Mouse (Mus musculus) heart, embryonic 16.5 days (tissue): ENCODE results near the gene Plod1. TPM values are rescaled to one million over a fixed set of nuclear protein-coding genes. Genes with fewer than 3 reads are reported as not detected.

Source experiments
- ATAC-seq: fragments of 200-750 bp; cut with Nextera tagmentation; replicated peaks from 2 replicates; pipeline ENCODE4 v1.8.0; 2017; ENCODE audit warnings: moderate number of reproducible peaks; ENCODE audit not compliant: insufficient read depth, low FRiP score; ENCODE audit errors: extremely low read depth
- H3K27ac ChIP-seq: fragments of 300-500 bp; sonication (generic); 2 replicates; pipeline ENCODE4 v1.5.1; 2014; ENCODE audit warnings: mild to moderate bottlenecking, low read length, control low read depth, moderate library complexity
- H3K27me3 ChIP-seq: fragments of 300-500 bp; sonication (generic); 2 replicates; pipeline ENCODE4 v1.6.1; 2014; ENCODE audit warnings: low read length, mixed read lengths; ENCODE audit not compliant: control insufficient read depth, insufficient read depth
- H3K36me3 ChIP-seq: fragments of 300-500 bp; sonication (generic); 2 replicates; pipeline ENCODE4 v1.6.1; 2014; ENCODE audit not compliant: control insufficient read depth, insufficient read depth
- H3K4me1 ChIP-seq: fragments of 300-500 bp; sonication (generic); 2 replicates; pipeline ENCODE4 v1.6.1; 2014; ENCODE audit warnings: low read length, mixed read lengths; ENCODE audit not compliant: control insufficient read depth, insufficient read depth
- H3K4me2 ChIP-seq: fragments of 300-500 bp; sonication (generic); 2 replicates; pipeline ENCODE4 v1.6.1; 2014; ENCODE audit warnings: low read depth, mild to moderate bottlenecking, control low read depth, low read length
- H3K4me3 ChIP-seq: fragments of 300-500 bp; sonication (generic); 2 replicates; pipeline ENCODE4 v1.5.1; 2014; ENCODE audit warnings: mild to moderate bottlenecking, control low read depth, low read length
- H3K9ac ChIP-seq: fragments of 300-500 bp; sonication (generic); 2 replicates; pipeline ENCODE4 v1.6.1; 2014; ENCODE audit warnings: low read length, control low read depth
- H3K9me3 ChIP-seq: fragments of 300-500 bp; sonication (generic); replicated peaks from 2 replicates; pipeline ENCODE4 v1.6.1; 2016; ENCODE audit warnings: low read length; ENCODE audit not compliant: control insufficient read depth
- WGBS: fragments of 180-500 bp; shearing (Covaris S2); extraction: QIAGEN DNeasy Blood & Tissue Kit; methylation state at CpG from one replicate; pipeline ENCODE4 v1.1.7; 2014; 5-methylcytosine and 5-hydroxymethylcytosine counted together
- polyA plus RNA-seq: library from polyadenylated mRNA; unstranded; fragments of >200 nt; fragmentation: Nextera tagmentation; extraction: Ambion mirVana; gene quantifications from 2 replicates; pipeline ENCODE4 v1.2.1, GENCODE M21; 2015

Plod1 gene
- polyA plus RNA-seq, 1 experiment from 2014 or later, result 58.5 TPM

GRCm38 (mm10) chr4:147906230-147906629 is 30.3 kb downstream of the Plod1 start:
- 67% methylated on average over 5 of the region's 5 CpGs for WGBS
- no peak overlapping the region for H3K4me2 ChIP-seq
- H3K4me3 ChIP-seq, result no peak overlapping the region
- H3K27ac ChIP-seq, result no peak overlapping the region
- ATAC-seq, result no peak
- no peaks in the 10 kb centered on the region for H3K27me3 ChIP-seq
- peaks cover 24% of the 10 kb centered on the region for H3K4me1 ChIP-seq
- H3K9me3 ChIP-seq, result no peaks in the 10 kb centered on the region
- H3K9ac ChIP-seq, result no peak overlapping the region
- peaks cover 22% of the 10 kb centered on the region; the same call in 1 of the 2 replicates for H3K36me3 ChIP-seq

- peak; percentile 8 for ATAC-seq
- no peaks in the 10 kb centered on the region for H3K27me3 ChIP-seq
- H3K4me1 ChIP-seq, result peaks cover 34% of the 10 kb centered on the region
- 1% methylated on average over 8 of the region's 8 CpGs for WGBS
- H3K9ac ChIP-seq, result peak overlapping the region; percentile 99
- peaks cover 20% of the 10 kb centered on the region for H3K36me3 ChIP-seq
- peak overlapping the region; percentile 70 for H3K4me2 ChIP-seq
- H3K27ac ChIP-seq, result peak overlapping the region; percentile 91
- no peaks in the 10 kb centered on the region for H3K9me3 ChIP-seq
- peak overlapping the region; percentile 93 for H3K4me3 ChIP-seq
Measured at GRCm38 (mm10) chr4:147905090-147905659, 31.4 kb downstream of the Plod1 start.

GRCm38 (mm10) chr4:147904313-147905089 is 32.1 kb downstream of the Plod1 start, which contains the start of gene Mfn2:
Gene Mfn2, minus strand, starts transcription at chr4:147904704.
- Histone ChIP-seq H3K4me1 (peaks cover 40% of the 10 kb centered on the region), H3K9ac (peak within 1 kb of the TSS; percentile 99), H3K4me2 (peak within 1 kb of the TSS; percentile 70), H3K27ac (peak within 1 kb of the TSS; percentile 91), H3K4me3 (peak within 1 kb of the TSS; percentile 93), H3K9me3 (no peaks in the 10 kb centered on the region), H3K27me3 (no peaks in the 10 kb centered on the region), H3K36me3 (peaks cover 20% of the 10 kb centered on the region)
- under 1% methylated on average over 59 of the region's 59 CpGs for WGBS
- ATAC-seq, result peak; percentile 95

- H3K4me3 ChIP-seq, result peak overlapping the region; percentile 93
- H3K4me2 ChIP-seq, result peak overlapping the region; percentile 67
- H3K4me1 ChIP-seq, result peaks cover 43% of the 10 kb centered on the region
- peak overlapping the region; percentile 99 for H3K9ac ChIP-seq
- WGBS, result 64% methylated on average over 3 of the region's 3 CpGs
- peaks cover 27% of the 10 kb centered on the region for H3K36me3 ChIP-seq
- peak overlapping the region; percentile 91 for H3K27ac ChIP-seq
- no peaks in the 10 kb centered on the region for H3K9me3 ChIP-seq
- no peak for ATAC-seq
- no peaks in the 10 kb centered on the region for H3K27me3 ChIP-seq
Measured at GRCm38 (mm10) chr4:147903601-147904000, 33.0 kb downstream of the Plod1 start.

GRCm38 (mm10) chr4:147902906-147903500 is 33.6 kb downstream of the Plod1 start:
- peak overlapping the region; percentile 40 for H3K27ac ChIP-seq
- 78% methylated on average over 12 of the region's 12 CpGs for WGBS
- no peaks in the 10 kb centered on the region for H3K27me3 ChIP-seq
- peak overlapping the region; percentile 93; the same call in 1 of the 2 replicates for H3K4me3 ChIP-seq
- no peaks in the 10 kb centered on the region for H3K9me3 ChIP-seq
- H3K4me2 ChIP-seq, result peak overlapping the region; percentile 67
- H3K9ac ChIP-seq, result peak overlapping the region; percentile 99; the same call in 1 of the 2 replicates
- peaks cover 48% of the 10 kb centered on the region for H3K4me1 ChIP-seq
- peaks cover 32% of the 10 kb centered on the region for H3K36me3 ChIP-seq
- ATAC-seq, result no peak

- H3K9me3 ChIP-seq, result no peaks in the 10 kb centered on the region
- peak overlapping the region; percentile 45 for H3K4me2 ChIP-seq
- WGBS, result 51% methylated on average over 7 of the region's 7 CpGs
- no peak for ATAC-seq
- peaks cover 67% of the 10 kb centered on the region for H3K4me1 ChIP-seq
- H3K9ac ChIP-seq, result peak overlapping the region; percentile 63; the same call in 1 of the 2 replicates
- H3K27ac ChIP-seq, result peak overlapping the region; percentile 98
- peaks cover 48% of the 10 kb centered on the region for H3K36me3 ChIP-seq
- no peaks in the 10 kb centered on the region for H3K27me3 ChIP-seq
- H3K4me3 ChIP-seq, result no peak overlapping the region
Measured at GRCm38 (mm10) chr4:147900452-147900851, 36.1 kb downstream of the Plod1 start.

- no peaks in the 10 kb centered on the region for H3K27me3 ChIP-seq
- peak overlapping the region; percentile 60 for H3K9ac ChIP-seq
- peaks cover 61% of the 10 kb centered on the region for H3K36me3 ChIP-seq
- ATAC-seq, result peak; percentile 81
- H3K4me3 ChIP-seq, result no peak overlapping the region
- H3K27ac ChIP-seq, result peak overlapping the region; percentile 98
- H3K4me2 ChIP-seq, result peak overlapping the region; percentile 36
- peaks cover 53% of the 10 kb centered on the region for H3K4me1 ChIP-seq
- WGBS, result 43% methylated on average over 3 of the region's 3 CpGs
- H3K9me3 ChIP-seq, result no peaks in the 10 kb centered on the region
Measured at GRCm38 (mm10) chr4:147897348-147897747, 39.2 kb downstream of the Plod1 start.

GRCm38 (mm10) chr4:147896411-147896810 is 40.2 kb downstream of the Plod1 start:
- H3K27ac ChIP-seq, result peak overlapping the region; percentile 98
- ATAC-seq, result peak; percentile 67
- H3K4me1 ChIP-seq, result peaks cover 51% of the 10 kb centered on the region
- H3K27me3 ChIP-seq, result no peaks in the 10 kb centered on the region
- WGBS, result 21% methylated on average over 1 of the region's 1 CpGs
- H3K9me3 ChIP-seq, result no peaks in the 10 kb centered on the region
- peaks cover 65% of the 10 kb centered on the region for H3K36me3 ChIP-seq
- H3K9ac ChIP-seq, result peak overlapping the region; percentile 66
- H3K4me3 ChIP-seq, result no peak overlapping the region
- H3K4me2 ChIP-seq, result peak overlapping the region; percentile 6; the same call in 1 of the 2 replicates
